Mouse (Mus musculus) cerebral cortex, adult 2 months (tissue): ENCODE measurements around the gene Frmd6.

Source experiments
- WGBS: fragments of 180-500 bp; shearing (Covaris S2); methylation state at CpG from one replicate; pipeline ENCODE4 v1.1.7; 2018; 5-methylcytosine and 5-hydroxymethylcytosine counted together

Frmd6 gene

DNA sequence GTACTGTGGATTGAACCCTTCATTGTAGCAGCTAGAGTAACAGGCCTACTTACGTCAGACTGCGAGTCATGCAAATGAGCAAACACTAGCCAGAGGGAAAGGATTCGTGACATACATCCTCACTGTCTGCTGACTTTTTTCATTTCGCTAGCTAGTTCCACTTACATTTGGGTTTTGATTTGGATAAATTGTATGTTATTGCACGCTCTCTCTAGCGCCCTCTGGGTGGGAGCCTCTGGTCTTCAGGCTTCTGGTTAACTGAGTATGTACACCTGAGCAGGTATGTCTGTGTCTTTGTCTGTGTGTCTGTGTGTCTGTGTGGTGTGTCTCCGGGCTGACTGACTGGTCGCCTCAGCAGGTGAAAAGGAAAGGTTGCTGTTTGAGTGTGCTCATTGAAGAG is 72.1 kb downstream of the Frmd6 start:
- WGBS, result 71% methylated on average over 8 of the region's 8 CpGs

DNA sequence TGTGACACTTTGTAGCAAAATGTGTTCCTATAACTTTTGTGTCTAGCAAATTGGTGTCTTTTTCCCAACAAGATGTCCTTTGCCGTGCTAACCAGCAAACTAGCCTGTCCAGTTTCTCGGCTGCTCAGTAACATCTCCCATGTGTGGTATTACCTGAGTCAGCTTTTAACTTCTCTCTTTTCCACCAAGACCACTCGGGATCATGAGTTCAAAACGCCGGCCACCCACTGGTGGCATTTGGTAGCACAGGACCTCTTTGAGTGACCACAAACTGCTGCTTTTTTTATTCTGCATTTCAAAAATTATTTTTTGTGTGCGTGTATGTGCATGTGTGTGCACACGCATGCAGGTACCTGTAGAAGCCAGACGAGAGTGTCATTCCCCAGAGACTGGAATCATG is 73.1 kb downstream of the Frmd6 start:
- WGBS, result 86% methylated on average over 8 of the region's 8 CpGs

DNA sequence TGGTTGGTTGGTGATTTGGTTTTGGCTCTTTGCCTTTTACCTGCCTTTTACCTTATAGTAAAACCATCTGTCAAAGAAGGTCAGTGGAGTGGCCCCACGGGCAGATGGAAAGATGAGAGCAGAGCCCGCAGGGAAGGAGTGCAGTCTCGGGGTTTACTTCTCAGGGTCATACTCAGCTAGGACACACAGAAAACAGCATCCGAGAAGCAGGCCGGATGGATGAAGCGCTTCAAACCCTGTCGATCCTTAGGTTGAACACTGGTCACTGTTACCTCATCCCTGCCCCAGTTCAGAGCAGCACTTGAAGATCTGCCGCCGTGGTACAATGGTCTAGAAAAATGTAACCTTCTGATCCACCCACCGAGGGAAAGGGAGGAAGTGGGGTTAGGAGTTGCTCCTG is 79.2 kb downstream of the Frmd6 start:
- 89% methylated on average over 10 of the region's 10 CpGs for WGBS

DNA sequence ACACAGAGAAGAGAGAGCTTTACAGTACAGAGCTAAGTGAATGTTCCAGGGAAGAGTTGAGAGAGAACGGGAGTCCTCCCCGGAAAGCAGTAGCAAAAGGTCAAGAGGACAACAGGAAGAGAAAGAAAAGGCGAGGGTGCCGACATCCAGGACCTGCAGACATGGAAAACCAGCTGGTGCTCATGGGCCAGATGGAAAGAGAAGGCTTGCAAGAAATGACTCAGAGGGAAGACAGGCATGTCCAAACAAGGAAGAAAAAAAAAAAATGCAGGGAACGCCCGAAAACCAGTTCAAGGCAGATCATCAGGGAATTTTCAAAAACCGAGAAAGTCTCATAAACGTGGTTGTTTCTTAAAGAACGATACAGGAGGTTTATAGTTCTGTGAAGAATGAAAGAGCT is 81.6 kb downstream of the Frmd6 start:
- WGBS, result 43% methylated on average over 9 of the region's 9 CpGs

DNA sequence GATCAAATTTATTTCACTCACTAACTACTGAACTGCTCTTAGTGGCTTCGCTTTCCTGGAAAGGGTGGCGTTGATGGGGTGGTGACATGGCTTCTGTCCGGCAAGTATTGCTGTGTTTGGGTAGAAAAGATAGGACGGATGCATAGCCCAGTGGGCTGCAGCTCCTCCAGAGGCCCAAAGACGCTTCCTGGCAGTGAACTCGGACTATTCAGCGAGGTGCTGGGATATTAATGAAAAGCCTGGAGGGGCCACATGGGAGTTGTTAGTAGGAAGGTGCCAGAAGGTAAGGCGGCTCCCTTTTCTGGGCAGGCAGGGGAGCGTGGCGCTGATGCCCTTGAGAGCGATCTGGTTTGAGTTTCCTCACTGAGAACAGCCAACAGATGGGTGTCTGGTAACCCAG is 82.3 kb downstream of the Frmd6 start:
- WGBS, result 84% methylated on average over 11 of the region's 11 CpGs

DNA sequence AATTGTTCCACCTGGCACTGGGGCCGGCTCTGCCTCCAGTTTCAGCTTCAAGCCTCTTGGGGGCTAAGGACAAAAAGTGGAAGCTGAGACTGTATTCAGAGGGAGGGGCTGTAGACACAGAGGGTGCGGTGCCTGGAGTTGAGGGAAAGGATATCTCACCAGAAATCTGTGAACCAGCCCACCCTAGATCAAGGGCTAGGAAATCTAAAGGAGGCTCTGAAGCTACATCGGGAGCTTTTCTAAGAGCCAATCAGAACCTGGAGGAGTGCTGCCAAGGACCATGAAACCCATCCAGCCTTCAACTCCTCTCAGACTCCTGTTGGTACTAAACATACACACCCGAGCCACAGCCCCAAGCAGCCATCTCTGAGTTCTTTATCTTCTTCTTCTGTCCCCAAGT is 82.8 kb downstream of the Frmd6 start:
- WGBS, result 62% methylated on average over 4 of the region's 4 CpGs

DNA sequence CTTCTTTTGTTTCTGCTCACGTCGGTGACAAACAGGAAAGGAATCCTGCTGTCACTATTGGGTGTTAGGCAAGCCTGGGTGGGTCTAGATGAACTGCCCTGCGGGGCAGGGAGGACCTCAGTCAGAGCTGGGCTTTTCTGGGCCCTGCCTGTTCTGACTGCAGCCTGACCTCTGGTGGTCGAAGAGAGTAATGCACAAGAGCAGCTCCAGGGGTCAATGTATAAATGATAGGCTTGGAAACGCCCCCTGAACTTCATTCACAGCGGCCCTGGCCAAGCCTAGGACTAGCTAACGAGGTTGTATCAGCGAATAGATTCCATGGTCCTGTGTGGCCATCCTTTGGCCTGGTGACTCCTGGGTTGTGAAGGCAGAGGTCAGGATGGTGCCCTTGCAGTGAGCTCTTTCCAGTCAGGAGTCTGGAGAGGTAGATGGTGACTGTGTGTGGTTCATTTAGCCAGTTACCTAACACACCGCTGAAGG is 85.0 kb downstream of the Frmd6 start:
- 14% methylated on average over 9 of the region's 9 CpGs for WGBS

DNA sequence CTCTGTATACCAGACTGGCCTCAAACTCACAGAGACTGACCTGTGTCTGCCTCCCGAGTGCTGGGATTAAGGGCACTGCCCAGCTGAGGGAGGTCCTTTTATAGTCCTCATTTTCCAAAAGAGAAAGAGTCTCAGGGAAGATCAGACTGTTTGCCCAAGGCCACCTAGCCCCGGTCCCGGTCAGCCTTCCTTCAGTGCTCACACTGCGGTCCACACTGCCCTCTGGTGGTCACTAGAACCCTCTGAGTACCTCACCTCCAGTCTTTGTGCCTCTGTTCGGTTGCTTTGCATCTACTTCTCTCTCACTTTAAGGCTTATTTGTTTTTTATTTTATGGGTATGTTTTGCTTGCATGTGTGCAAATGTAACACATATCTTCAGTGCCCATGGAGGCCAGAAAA is 85.7 kb downstream of the Frmd6 start:
- WGBS, result 5% methylated on average over 5 of the region's 5 CpGs

DNA sequence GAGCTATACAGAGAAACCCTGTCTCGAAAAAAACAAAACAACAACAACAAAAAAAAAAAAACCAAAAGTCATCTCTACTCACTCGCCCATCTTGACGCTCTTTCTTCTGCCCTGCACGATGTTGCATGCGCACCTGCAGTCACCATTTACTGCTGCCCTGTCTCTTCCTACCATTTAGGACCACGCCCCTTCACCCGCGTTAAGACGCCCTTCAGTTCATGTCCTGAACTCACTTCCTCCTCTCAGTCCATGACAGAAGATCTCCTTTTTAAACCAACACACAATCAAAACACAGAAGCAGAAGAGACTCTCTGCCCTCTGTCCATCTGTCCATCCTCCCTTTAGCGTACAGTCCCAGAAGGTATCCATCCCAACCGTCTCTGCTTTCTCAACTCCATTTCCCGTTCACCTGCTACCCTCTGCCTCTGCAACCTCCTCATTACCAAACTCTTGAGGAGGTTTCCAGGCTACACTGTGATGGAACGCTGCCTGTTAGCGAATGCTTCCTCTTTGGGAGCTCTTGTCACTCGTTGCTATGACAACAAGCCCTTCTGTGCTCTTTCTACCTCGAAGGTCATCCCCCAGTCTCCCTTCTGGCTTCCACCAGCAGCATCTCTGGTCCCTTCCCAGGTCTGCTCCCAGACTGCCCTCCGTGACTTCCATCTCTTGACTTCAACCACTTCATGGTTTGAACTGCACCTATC is 86.5 kb downstream of the Frmd6 start:
- 63% methylated on average over 17 of the region's 17 CpGs for WGBS

DNA sequence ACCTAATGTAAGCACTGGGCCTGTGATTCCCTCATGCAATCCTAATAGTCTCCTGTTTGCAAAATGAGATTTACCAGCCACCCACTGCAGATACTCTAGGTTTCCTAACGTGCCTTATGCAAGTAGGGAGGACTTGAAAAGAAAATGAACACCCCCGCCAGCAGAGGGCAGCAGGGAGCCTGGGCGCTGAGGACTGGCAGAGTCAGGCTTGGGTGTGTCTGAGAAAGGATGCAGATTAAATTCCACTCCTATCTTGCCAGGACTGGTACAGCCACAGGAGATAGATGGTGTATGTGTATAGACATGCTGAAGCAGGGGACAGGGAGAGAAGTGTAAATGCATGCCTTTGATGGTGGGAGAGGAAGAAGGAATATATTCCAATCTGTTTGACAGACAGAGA is 88.1 kb downstream of the Frmd6 start:
- 35% methylated on average over 3 of the region's 3 CpGs for WGBS

DNA sequence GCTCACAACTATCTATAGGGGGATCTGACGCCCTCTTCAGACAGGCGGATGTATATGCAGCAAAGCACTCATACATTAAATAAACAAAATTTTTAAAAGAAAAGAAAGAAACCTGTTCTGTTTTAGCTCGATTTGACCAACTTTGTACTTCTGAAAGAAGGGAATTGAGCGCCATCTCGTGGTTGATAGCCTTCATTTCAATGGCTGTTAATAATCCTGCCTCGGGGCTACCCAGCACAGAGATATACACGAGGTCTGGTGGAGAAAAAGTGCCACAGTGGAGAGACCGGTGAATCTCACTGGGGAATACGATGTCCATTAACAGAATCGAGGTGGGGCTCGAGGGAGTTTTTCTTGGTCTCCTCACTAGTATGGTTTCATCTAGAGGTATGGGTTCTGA is 89.1 kb downstream of the Frmd6 start:
- WGBS, result 39% methylated on average over 11 of the region's 11 CpGs

DNA sequence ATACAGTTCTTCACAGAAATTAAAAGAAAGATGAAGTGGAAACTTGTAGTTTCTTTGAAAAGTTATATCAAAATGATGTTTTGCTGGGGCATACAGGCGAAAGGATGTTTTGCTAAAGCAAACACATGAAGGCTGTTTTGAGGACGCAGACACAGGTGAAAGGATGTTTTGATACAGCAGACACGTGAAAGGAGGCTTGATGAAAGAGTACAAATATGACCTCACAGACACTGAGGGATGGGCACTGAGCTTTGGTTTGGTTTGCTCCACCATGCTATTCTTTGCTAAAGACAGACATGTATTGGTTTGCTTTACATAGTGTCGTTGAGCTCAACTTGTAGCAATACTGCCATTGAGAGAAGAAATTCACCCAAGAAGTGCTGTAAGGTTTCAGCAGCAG is 104.5 kb downstream of the Frmd6 start:
- WGBS, result 87% methylated on average over 4 of the region's 4 CpGs

DNA sequence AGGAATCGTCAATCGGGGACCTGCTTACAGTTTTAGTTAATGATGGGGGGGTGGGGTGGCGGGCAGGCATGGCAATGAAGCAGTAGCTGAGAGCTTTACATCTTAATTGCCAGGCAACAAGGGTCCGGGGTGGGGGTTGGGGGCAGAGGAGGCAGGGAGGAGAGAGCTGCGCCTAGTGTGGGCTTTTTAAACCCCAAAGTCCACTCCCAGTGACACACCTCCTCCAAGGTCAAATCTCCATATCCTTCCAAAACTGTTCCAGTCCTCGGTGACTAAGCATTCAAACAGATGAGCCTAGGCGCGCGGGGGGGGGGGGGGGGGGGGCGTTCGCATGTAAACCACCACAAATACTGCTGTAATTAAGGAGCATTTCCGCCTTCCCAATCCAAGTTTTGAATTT is 111.8 kb downstream of the Frmd6 start:
- WGBS, result 7% methylated on average over 12 of the region's 12 CpGs

DNA sequence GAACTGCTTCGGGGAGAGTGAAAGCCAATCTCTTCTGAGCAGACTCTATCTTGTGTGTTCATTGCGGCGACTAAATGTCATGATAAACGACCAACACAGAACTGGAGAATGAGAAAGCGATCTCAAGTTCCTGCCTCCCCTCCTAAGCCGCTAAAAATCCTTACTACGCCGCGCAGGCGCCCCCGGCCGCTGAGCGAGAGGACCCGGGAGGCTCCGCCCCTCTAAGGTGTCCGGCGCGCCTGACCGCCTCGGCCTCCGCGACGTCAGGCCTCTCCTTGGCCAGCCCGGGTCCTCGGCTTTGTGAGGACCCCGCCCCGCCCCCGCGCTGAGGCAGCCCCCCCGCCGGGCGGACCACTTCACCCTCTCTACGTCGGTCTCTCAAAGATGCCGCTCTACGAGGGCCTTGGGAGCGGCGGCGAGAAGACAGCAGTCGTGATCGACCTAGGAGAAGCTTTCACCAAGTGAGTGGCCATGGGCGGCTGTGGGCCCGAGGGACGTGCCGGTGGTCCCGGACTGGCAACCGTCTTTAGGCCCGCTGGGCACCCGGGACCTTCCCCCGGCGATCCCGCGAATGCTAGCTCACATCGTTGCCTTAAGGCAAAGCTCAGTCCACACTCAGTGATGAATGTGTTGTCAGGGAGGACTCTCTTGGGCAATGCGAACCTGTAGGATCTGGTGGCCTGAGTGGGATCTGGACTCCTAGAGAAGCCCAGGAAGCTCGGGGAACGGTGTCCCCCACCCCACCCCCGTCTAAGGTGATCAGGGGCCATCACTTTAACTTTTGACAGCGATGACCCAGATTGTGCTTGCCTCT is 112.5 kb downstream of the Frmd6 start, which contains the start of gene Actr10:
TSS of gene Actr10 (plus strand) at position 287 of the 814 bp plus-strand sequence.
- WGBS, result under 1% methylated on average over 59 of the region's 59 CpGs

DNA sequence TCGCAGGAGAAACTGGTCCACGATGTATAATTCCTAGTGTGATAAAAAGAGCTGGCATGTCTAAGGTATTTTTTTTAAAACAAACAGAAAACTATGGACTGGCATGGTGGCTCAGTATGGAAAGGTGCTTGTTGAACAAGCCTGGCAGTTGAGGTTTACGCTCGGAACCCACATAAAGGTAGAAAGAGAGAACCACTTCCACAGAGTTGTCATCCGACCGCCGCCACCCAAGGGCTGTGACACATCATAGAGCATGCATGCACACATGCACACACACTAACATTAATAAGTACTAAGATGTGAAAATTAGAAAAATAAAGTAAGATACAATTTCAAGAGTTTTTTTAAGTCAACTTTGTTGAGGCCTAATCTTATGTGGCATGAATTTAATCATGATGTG is 115.5 kb downstream of the Frmd6 start:
- 97% methylated on average over 7 of the region's 7 CpGs for WGBS

DNA sequence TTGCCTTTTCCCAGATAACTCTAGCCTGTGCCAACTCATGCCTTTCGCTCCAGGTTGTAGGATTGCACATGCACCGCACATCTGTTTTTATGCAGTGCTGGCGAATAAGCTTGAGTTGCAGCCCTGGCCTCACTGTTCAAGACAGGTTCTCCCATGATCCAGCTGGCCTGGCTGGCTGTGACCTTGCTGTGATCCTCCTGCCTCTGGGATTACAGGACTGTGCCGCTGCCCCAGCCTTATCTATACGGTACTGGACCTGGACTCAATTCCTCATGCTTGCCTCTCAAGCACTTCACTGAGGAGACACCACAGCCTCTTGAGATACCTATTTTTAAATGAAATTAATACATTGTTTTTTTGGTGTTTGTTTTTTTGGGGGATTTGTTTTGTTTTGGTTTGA is 118.9 kb downstream of the Frmd6 start:
- 90% methylated on average over 5 of the region's 5 CpGs for WGBS

DNA sequence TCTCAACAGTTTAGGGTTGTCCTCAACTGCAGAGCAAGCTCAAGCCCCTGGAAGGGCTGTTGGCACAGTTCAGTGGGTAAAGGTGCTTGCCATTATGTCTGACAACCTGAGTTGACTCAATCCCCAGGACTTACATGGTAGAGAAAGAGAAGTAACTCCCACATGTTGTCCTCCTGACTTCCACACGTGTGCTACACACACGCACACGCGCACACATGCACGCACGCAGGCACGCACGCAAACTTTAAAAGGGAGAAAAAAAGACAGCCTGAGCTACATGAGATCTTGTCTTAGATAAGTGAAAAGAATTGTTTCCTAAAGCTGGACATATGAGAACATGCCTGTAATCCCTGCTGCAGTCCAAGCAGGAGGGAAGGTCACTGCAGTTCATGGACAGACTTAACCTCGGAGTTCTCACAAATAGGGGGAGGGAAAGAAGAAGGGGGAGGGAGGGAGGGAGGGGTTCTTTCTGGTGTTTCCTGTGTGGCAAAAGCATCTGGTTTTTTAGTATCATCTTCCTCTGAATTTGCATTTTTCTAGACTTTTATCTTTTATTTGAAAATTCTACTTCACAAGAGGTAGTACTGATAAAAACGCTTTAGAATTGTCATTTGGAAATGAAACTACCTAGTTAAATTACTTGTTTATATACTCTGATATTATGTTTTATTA is 121.4 kb downstream of the Frmd6 start:
- 93% methylated on average over 10 of the region's 10 CpGs for WGBS
